Mouse (Mus musculus) embryonic facial prominence, embryonic 15.5 days (tissue): ENCODE results near the gene Tmie. TPM values are rescaled to one million over a fixed set of nuclear protein-coding genes. Genes with fewer than 3 reads are reported as not detected.
"Not testable (repeated sequence)": the region's sequence is repeated elsewhere in the genome, so short reads cannot be mapped to it uniquely, and the experiment has no call there.

Experiments
- ATAC-seq: fragments of 200-750 bp; cut with Nextera tagmentation; 2 replicates; pipeline ENCODE4 v1.8.0; 2017; ENCODE audit warnings: low read depth, moderate TSS enrichment; ENCODE audit not compliant: insufficient number of reproducible peaks, low FRiP score, low TSS enrichment
- H3K27ac ChIP-seq: fragments of 300-500 bp; sonication (generic); replicated peaks from 2 replicates; pipeline ENCODE4 v1.5.1; 2015; ENCODE audit warnings: mild to moderate bottlenecking, inconsistent platforms
- H3K27me3 ChIP-seq: fragments of 300-500 bp; sonication (generic); 2 replicates; pipeline ENCODE4 v1.6.1; 2015; ENCODE audit warnings: inconsistent platforms
- H3K36me3 ChIP-seq: fragments of 300-500 bp; sonication (generic); 2 replicates; pipeline ENCODE4 v1.6.1; 2015; ENCODE audit warnings: mild to moderate bottlenecking, inconsistent platforms
- H3K4me1 ChIP-seq: fragments of 300-500 bp; sonication (generic); 2 replicates; pipeline ENCODE4 v1.6.1; 2015; ENCODE audit warnings: inconsistent platforms
- H3K4me2 ChIP-seq: fragments of 300-500 bp; sonication (generic); replicated peaks from 2 replicates; pipeline ENCODE4 v1.6.1; 2015; ENCODE audit warnings: mild to moderate bottlenecking, inconsistent platforms
- H3K4me3 ChIP-seq: fragments of 300-500 bp; sonication (generic); replicated peaks from 2 replicates; pipeline ENCODE4 v1.5.1; 2015; ENCODE audit warnings: mild to moderate bottlenecking, inconsistent platforms
- H3K9ac ChIP-seq: fragments of 300-500 bp; sonication (generic); 2 replicates; pipeline ENCODE4 v1.6.1; 2015; ENCODE audit warnings: inconsistent platforms
- H3K9me3 ChIP-seq: fragments of 300-500 bp; sonication (generic); replicated peaks from 2 replicates; pipeline ENCODE4 v1.6.1; 2016; ENCODE audit warnings: inconsistent platforms
- WGBS: fragments of 180-500 bp; shearing (Covaris S2); methylation state at CpG from one replicate; pipeline ENCODE4 v1.1.7; 2015; 5-methylcytosine and 5-hydroxymethylcytosine counted together
- microRNA-seq: library from miRNA; unstranded; fragments of <30 nt; microRNA quantifications from one replicate; pipeline ENCODE4, GENCODE M21; 2016; ENCODE audit warnings: borderline number of aligned reads
- polyA plus RNA-seq: library from polyadenylated mRNA; unstranded; fragments of >200 nt; fragmentation: Nextera tagmentation; extraction: Ambion mirVana; gene quantifications from 2 replicates; pipeline ENCODE4 v1.2.1, GENCODE M21; 2015

Gene Tmie
- polyA plus RNA-seq, 1 experiment from 2014 or later: 5.7 TPM

DNA sequence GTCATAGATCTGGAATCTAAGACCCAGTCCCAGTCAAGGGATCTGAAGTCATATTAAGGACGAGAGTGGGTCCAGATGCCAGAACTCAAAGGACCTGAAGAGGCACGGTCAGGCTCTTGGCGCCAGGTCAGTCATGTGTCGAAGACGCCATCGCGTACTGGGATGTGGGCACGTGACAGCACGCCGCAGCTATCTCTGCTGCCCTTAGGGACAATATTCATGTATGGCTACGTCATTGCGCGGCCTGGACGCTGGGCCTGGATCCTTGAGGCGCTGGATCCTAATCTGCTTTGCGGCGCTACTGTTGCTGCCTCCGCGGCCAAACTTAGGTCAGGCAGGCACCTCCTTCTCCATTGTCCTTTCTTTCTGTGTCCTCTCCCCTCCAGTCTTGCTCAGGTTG is 45.5 kb downstream of the Tmie start, which contains the start of gene Prss45:
Prss45 (plus strand) TSS at position 178 of the 400 bp plus-strand sequence.
- Histone ChIP-seq H3K4me1 (no peaks in the 10 kb centered on the region), H3K4me2 (no peak within 1 kb of the TSS), H3K36me3 (no peaks in the 10 kb centered on the region), H3K9me3 (no peaks in the 10 kb centered on the region), H3K9ac (no peak within 1 kb of the TSS), H3K27me3 (no peaks in the 10 kb centered on the region; the same call in 1 of the 2 replicates), H3K4me3 (no peak within 1 kb of the TSS), H3K27ac (no peak within 1 kb of the TSS)
- no peak for ATAC-seq
- 72% methylated on average over 19 of the region's 19 CpGs for WGBS

DNA sequence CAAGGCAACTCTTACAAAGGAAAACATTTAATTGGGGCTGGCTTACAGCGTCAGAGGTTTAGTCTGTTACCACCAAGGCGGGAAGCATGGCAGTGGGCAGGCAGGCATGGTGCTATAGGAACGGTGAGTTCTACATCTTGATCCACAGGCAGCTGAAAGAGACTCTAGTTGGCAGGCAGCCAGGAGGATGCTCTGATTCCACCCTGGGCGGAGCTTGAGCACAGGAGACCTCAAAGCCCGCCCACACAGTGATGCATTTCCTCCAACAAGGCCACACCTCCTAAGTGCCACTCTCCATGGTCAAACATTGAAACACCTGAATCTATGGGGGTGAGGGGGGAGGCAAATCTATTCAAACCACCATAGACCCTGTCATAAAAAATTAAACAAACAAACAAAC is 46.9 kb downstream of the Tmie start:
- Histone ChIP-seq H3K9ac (no peak overlapping the region), H3K27ac (no peak overlapping the region), H3K4me2 (no peak overlapping the region), H3K4me3 (no peak overlapping the region), H3K36me3 (no peaks in the 10 kb centered on the region), H3K9me3 (no peaks in the 10 kb centered on the region), H3K27me3 (peaks cover 3% of the 10 kb centered on the region), H3K4me1 (no peaks in the 10 kb centered on the region)
- WGBS: 72% methylated on average over 5 of the region's 5 CpGs
- ATAC-seq: no peak

DNA sequence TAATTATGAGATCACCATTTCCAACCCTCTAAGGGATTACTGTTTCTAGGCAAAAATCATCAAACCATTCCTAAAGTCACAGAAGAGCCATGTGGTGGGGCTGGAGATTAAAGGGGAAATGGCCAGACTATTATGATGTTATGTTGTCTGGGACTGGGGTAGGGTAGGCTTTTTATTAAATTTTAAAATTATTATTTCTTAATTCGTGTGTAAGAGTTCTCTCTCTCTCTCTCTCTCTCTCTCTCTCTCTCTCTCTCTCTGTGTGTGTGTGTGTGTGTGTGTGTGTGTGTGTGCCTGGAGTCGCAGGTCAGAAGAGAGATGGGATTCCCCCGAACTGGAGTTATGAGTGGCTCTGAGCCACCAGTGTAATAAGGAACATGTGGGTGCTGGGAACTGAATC is 53.5 kb downstream of the Tmie start, which contains the start of gene Prss43:
Prss43 (plus strand) TSS at position 301 of the 400 bp plus-strand sequence.
- Histone ChIP-seq H3K4me3 (no peak within 1 kb of the TSS), H3K4me2 (no peak within 1 kb of the TSS), H3K9ac (no peak within 1 kb of the TSS), H3K4me1 (0 out of 2 replicates have a peak, but pooled peaks cover 3% of the 10 kb centered on the region), H3K27ac (0 out of 2 replicates have a peak within 1 kb of the TSS, but pooled peaks have one; percentile 7), H3K9me3 (no peaks in the 10 kb centered on the region), H3K36me3 (no peaks in the 10 kb centered on the region), H3K27me3 (peaks cover 6% of the 10 kb centered on the region)
- WGBS: 62% methylated on average over 3 of the region's 3 CpGs
- no peak for ATAC-seq

DNA sequence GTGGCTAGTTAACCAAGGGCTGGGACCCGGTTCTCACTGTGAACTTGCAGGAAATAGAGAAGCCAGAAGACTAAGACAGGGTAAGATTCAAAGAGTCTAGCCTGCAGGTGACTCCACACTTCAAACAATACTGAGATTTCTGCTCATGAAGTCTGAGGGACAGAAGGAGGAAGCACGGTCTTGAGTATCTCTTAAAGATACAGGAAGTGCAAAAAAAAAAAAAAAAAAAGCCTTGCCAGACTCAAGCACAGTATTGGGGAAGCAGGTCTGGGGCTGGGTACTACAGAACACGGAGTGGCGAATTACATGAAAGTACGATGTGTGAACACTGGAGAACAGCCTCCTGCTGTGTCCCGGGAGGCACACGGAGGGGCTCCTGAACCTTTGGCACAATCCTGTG is 54.1 kb downstream of the Tmie start:
- Histone ChIP-seq H3K4me2 (no peak overlapping the region), H3K4me3 (no peak overlapping the region), H3K27ac (0 out of 2 replicates have a peak overlapping the region, but pooled peaks have one; percentile 7), H3K36me3 (no peaks in the 10 kb centered on the region), H3K4me1 (0 out of 2 replicates have a peak, but pooled peaks cover 3% of the 10 kb centered on the region), H3K9me3 (no peaks in the 10 kb centered on the region), H3K9ac (no peak overlapping the region), H3K27me3 (peaks cover 6% of the 10 kb centered on the region)
- ATAC-seq: no peak
- WGBS: 61% methylated on average over 7 of the region's 7 CpGs

DNA sequence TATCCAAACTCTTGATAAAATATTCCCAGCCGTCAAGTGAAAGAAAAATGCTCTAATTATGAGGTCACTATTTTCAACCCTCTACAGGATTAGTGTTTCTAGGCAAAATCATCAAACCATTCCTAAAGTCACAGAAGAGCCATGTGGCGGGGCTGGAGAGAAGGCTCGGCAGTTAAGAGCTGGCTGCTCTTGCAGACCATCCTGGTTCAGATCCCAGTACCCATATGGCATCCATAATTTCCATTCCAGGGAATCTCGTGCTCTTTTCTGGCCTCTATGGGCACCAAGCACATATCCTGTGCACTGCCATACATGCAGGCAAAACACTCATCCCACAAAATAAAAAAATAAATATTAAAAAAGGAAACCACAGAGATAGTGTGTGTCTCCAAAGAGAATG is 54.5 kb downstream of the Tmie start:
- no peak for ATAC-seq
- Histone ChIP-seq H3K27me3 (peaks cover 6% of the 10 kb centered on the region), H3K9me3 (no peaks in the 10 kb centered on the region), H3K9ac (no peak overlapping the region), H3K4me1 (0 out of 2 replicates have a peak, but pooled peaks cover 3% of the 10 kb centered on the region), H3K27ac (0 out of 2 replicates have a peak overlapping the region, but pooled peaks have one; percentile 7), H3K4me2 (no peak overlapping the region), H3K36me3 (no peaks in the 10 kb centered on the region), H3K4me3 (no peak overlapping the region)
- 55% methylated on average over 4 of the region's 4 CpGs for WGBS

DNA sequence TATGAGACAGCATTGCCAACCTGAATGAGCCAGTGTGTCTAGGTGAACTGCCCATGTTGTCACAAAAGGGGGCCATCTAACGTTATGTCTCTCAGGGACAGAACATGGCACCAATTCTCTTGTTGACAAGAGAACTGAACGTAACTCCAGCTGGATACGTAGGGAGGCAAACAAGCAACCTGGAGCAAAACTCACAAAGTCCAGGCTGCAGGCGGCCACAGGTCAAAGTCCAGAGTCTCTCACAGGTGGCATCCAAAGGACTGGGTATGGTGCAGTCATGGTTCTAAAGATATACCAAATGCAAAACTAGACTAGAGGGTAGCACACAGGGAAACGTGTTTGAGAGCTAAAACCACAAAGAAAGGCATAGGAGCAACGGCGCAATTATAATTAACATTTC is 58.5 kb downstream of the Tmie start:
- no peak for ATAC-seq
- Histone ChIP-seq H3K4me2 (no peak overlapping the region), H3K27me3 (no peaks in the 10 kb centered on the region; the same call in none of the 2 replicates), H3K36me3 (no peaks in the 10 kb centered on the region), H3K4me3 (no peak overlapping the region), H3K27ac (no peak overlapping the region), H3K9me3 (no peaks in the 10 kb centered on the region), H3K4me1 (0 out of 2 replicates have a peak, but pooled peaks cover 3% of the 10 kb centered on the region), H3K9ac (no peak overlapping the region)
- WGBS: 81% methylated on average over 7 of the region's 7 CpGs

DNA sequence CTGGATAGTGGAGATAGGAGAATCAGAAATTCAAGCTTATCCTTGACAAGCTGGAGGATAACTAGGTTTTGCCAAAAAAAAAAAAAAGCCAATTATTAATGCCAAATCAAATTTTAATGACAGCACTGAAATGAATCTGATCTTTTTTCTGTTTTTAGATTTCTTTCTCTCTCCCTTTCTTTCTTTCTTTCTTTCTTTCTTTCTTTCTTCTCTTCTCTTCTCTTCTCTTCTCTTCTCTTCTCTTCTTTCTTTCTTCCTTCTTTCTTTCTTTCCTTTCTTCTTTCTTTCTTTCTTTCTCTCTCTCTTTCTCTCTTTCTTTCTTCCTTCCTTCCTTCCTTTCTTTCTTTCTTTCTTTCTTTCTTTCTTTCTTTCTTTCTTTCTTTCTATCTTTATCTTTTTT is 59.4 kb downstream of the Tmie start:
- not testable (repeated sequence) for ATAC-seq, H3K4me2 ChIP-seq, H3K9ac ChIP-seq, H3K4me1 ChIP-seq, H3K27me3 ChIP-seq, H3K4me3 ChIP-seq, H3K9me3 ChIP-seq, H3K27ac ChIP-seq, H3K36me3 ChIP-seq

Small RNA genes within 50 kb of the gene (microRNA-seq; reads per million reads assigned to microRNA genes)
- gene Gm24269: not detected

Other genes starting within 250 kb of the Tmie start
- gene Nbeal2, start 226.0 kb downstream of the Tmie start, polyA plus RNA-seq: 4.9 and 6.7 TPM in 2 replicates
- gene Ccdc12, start 223.6 kb downstream of the Tmie start, polyA plus RNA-seq: 131 and 139 TPM in 2 replicates
- gene Myl3, start 138.3 kb downstream of the Tmie start, polyA plus RNA-seq: 7.5 and 8.5 TPM in 2 replicates
- 133 and 145 TPM in 2 replicates for gene Pth1r, start 133.0 kb downstream of the Tmie start, polyA plus RNA-seq
- gene Prss42, start 81.9 kb downstream of the Tmie start, polyA plus RNA-seq: not detected in 2 replicates
- gene Prss44, start 66.1 kb downstream of the Tmie start, polyA plus RNA-seq: not detected in 2 replicates
- not detected in 2 replicates for gene Prss43, start 53.4 kb downstream of the Tmie start, polyA plus RNA-seq
- not detected in 2 replicates for gene Prss45, start 45.5 kb downstream of the Tmie start, polyA plus RNA-seq
- 0.22 TPM in 1 of 2 replicates, not detected in the other for gene Prss46, start 35.6 kb downstream of the Tmie start, polyA plus RNA-seq
- gene Prss50, start 22.1 kb downstream of the Tmie start, polyA plus RNA-seq: 0.81 and 0.93 TPM in 2 replicates
- gene Als2cl, start 243 bp downstream of the Tmie start, polyA plus RNA-seq: 7.0 and 7.9 TPM in 2 replicates
- not detected in 2 replicates for gene Fam240a, start 36.7 kb upstream of the Tmie start, polyA plus RNA-seq
- 0.42 and 0.45 TPM in 2 replicates for gene Tdgf1, start 66.0 kb upstream of the Tmie start, polyA plus RNA-seq
- 0.39 and 0.59 TPM in 2 replicates for gene Lrrc2, start 71.4 kb upstream of the Tmie start, polyA plus RNA-seq
- not detected in 2 replicates for gene Rtp3, start 110.5 kb upstream of the Tmie start, polyA plus RNA-seq
- gene Ltf, start 139.2 kb upstream of the Tmie start, polyA plus RNA-seq: 8.2 and 8.9 TPM in 2 replicates
- 0.27 and 1.1 TPM in 2 replicates for gene Ccrl2, start 177.4 kb upstream of the Tmie start, polyA plus RNA-seq
- 40.0 and 41.9 TPM in 2 replicates for gene Lrrfip2, start 237.5 kb upstream of the Tmie start, polyA plus RNA-seq